Mouse (Mus musculus) neural tube, embryonic 11.5 days (tissue): Measurements from ENCODE around the gene Dnmt3a. TPM values are rescaled to one million over a fixed set of nuclear protein-coding genes. Genes with fewer than 3 reads are reported as not detected.
A peak's percentile ranks its signal among the peaks of the same experiment; 100 is the strongest.

ENCODE experiments used
- ATAC-seq: fragments of 200-750 bp; cut with Nextera tagmentation; 2 replicates; pipeline ENCODE4 v1.8.0; 2017; ENCODE audit warnings: moderate number of reproducible peaks, mild to moderate bottlenecking, moderate TSS enrichment, moderate library complexity; ENCODE audit not compliant: insufficient read depth, low FRiP score, low TSS enrichment
- DNase-seq: peaks from one replicate; pipeline ENCODE4 v3.0.0-alpha.2; 2015; ENCODE audit warnings: low spot score
- H3K27ac ChIP-seq: fragments of 300-500 bp; sonication (generic); 2 replicates; pipeline ENCODE4 v1.5.1; 2014; ENCODE audit warnings: low read depth, mild to moderate bottlenecking, low read length
- H3K27me3 ChIP-seq: fragments of 300-500 bp; sonication (generic); 2 replicates; pipeline ENCODE4 v1.6.1; 2014; ENCODE audit warnings: mild to moderate bottlenecking, low read length, mixed read lengths; ENCODE audit not compliant: control insufficient read depth, insufficient read depth
- H3K36me3 ChIP-seq: fragments of 300-500 bp; sonication (generic); 2 replicates; pipeline ENCODE4 v1.6.1; 2014; ENCODE audit warnings: mild to moderate bottlenecking, low read length, moderate library complexity, mixed read lengths; ENCODE audit not compliant: control insufficient read depth, insufficient read depth
- H3K4me1 ChIP-seq: fragments of 300-500 bp; sonication (generic); 2 replicates; pipeline ENCODE4 v1.6.1; 2014; ENCODE audit warnings: low read length, mixed read lengths; ENCODE audit not compliant: control insufficient read depth, insufficient read depth
- H3K4me2 ChIP-seq: fragments of 300-500 bp; sonication (generic); 2 replicates; pipeline ENCODE4 v1.6.1; 2014; ENCODE audit warnings: low read depth, mild to moderate bottlenecking, moderate library complexity
- H3K4me3 ChIP-seq: fragments of 300-500 bp; sonication (generic); 2 replicates; pipeline ENCODE4 v1.5.1; 2014; ENCODE audit warnings: low read depth, low read length
- H3K9ac ChIP-seq: fragments of 300-500 bp; sonication (generic); 2 replicates; pipeline ENCODE4 v1.6.1; 2014; ENCODE audit warnings: mild to moderate bottlenecking, low read length
- H3K9me3 ChIP-seq: fragments of 300-500 bp; sonication (generic); 2 replicates; pipeline ENCODE4 v1.6.1; 2016; ENCODE audit warnings: low read length; ENCODE audit not compliant: control insufficient read depth
- WGBS: fragments of 180-500 bp; shearing (Covaris S2); extraction: QIAGEN DNeasy Blood & Tissue Kit; methylation state at CpG from one replicate; pipeline ENCODE4 v1.1.7; 2014; 5-methylcytosine and 5-hydroxymethylcytosine counted together
- polyA plus RNA-seq: library from polyadenylated mRNA; unstranded; fragments of >200 nt; fragmentation: Nextera tagmentation; extraction: Ambion mirVana; gene quantifications from 2 replicates; pipeline ENCODE4 v1.2.1, GENCODE M21; 2014

Dnmt3a gene
- polyA plus RNA-seq, 1 experiment from 2014 or later, result 88.6 TPM

GRCm38 (mm10) chr12:3843918-3844317 lies 38.1 kb downstream of the Dnmt3a start:
- DNase-seq, result no peak
- no peak for ATAC-seq
- Histone ChIP-seq H3K4me2 (no peak overlapping the region), H3K9me3 (no peaks in the 10 kb centered on the region), H3K9ac (no peak overlapping the region), H3K4me1 (peaks cover 5% of the 10 kb centered on the region; the same call in 1 of the 2 replicates), H3K36me3 (no peaks in the 10 kb centered on the region), H3K27ac (no peak overlapping the region), H3K27me3 (no peaks in the 10 kb centered on the region), H3K4me3 (no peak overlapping the region)
- WGBS, result 29% methylated on average over 7 of the region's 7 CpGs

DNA sequence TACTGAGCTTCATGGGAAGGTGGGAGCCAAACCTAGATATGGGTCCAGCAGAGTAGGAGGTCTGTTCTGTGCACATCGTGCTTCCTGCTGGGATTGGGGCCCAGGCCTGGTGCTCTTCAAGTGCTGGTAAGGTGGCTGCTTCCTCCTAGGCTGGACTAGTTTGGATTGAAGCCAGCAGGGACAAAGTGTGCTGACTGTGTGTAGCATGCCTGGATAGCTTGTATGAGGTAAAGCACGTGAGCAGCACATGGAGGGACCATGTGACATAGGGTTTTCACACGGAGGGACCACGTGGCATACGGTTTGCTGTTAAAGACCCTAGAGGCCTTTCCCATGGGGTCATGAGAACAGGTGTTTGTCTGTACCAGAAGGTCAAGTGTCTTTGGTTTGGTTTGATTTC lies 38.5 kb downstream of the Dnmt3a start:
- ATAC-seq (no peak), DNase-seq (no peak)
- peaks cover 5% of the 10 kb centered on the region; the same call in 1 of the 2 replicates for H3K4me1 ChIP-seq
- H3K27ac ChIP-seq, result no peak overlapping the region
- no peaks in the 10 kb centered on the region for H3K27me3 ChIP-seq
- H3K36me3 ChIP-seq, result no peaks in the 10 kb centered on the region
- no peaks in the 10 kb centered on the region for H3K9me3 ChIP-seq
- no peak overlapping the region for H3K4me3 ChIP-seq
- 73% methylated on average over 5 of the region's 5 CpGs for WGBS
- H3K4me2 ChIP-seq, result no peak overlapping the region
- no peak overlapping the region for H3K9ac ChIP-seq

- Histone ChIP-seq H3K36me3 (no peaks in the 10 kb centered on the region), H3K9me3 (no peaks in the 10 kb centered on the region), H3K27ac (peak overlapping the region; percentile 63; the same call in 1 of the 2 replicates), H3K27me3 (no peaks in the 10 kb centered on the region), H3K4me3 (no peak overlapping the region), H3K4me2 (no peak overlapping the region), H3K4me1 (peaks cover 13% of the 10 kb centered on the region), H3K9ac (no peak overlapping the region)
- whole genome bisulfite sequencing, result 92% methylated on average over 13 of the region's 13 CpGs
- DNase-seq, result no peak
- ATAC-seq, result no peak
These were observed 43.7 kb downstream of the Dnmt3a start for GRCm38 (mm10) chr12:3849481-3849880.

DNA sequence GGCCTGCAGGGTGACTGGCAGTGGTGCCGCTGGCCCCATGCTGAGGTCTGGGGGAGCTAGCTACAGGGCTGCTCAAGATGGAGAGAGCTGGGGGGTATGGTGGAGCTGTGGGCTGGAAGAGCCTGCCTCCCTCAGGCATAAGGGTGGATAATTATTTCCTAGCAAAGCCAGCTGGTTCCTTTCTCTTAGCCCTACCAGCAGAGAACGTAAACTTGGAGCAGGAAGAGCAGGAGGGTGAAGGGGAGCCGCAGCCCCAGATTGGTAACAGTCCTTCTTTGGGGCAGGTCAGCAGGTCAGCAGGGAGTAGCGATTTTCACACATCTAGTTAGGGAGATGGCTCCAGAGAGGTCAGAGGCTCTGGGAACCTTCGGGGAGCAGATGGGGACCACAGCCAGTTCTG lies 44.4 kb downstream of the Dnmt3a start:
- Histone ChIP-seq H3K27me3 (no peaks in the 10 kb centered on the region), H3K9me3 (no peaks in the 10 kb centered on the region), H3K27ac (peak overlapping the region; percentile 63), H3K36me3 (no peaks in the 10 kb centered on the region), H3K4me1 (peaks cover 13% of the 10 kb centered on the region), H3K4me3 (no peak overlapping the region), H3K9ac (no peak overlapping the region), H3K4me2 (no peak overlapping the region)
- WGBS, result 13% methylated on average over 5 of the region's 5 CpGs
- ATAC-seq, result peak; percentile 58; the same call in 1 of the 2 replicates
- DNase-seq, result no peak

GRCm38 (mm10) chr12:3850731-3851130 lies 44.9 kb downstream of the Dnmt3a start:
- H3K27ac ChIP-seq, result no peak overlapping the region
- H3K27me3 ChIP-seq, result no peaks in the 10 kb centered on the region
- DNase-seq (no peak), ATAC-seq (0 out of 2 replicates have a peak, but pooled peaks have one; percentile 31)
- no peaks in the 10 kb centered on the region for H3K9me3 ChIP-seq
- peaks cover 13% of the 10 kb centered on the region for H3K4me1 ChIP-seq
- H3K4me3 ChIP-seq, result no peak overlapping the region
- no peaks in the 10 kb centered on the region for H3K36me3 ChIP-seq
- no peak overlapping the region for H3K4me2 ChIP-seq
- 12% methylated on average over 6 of the region's 6 CpGs for WGBS
- no peak overlapping the region for H3K9ac ChIP-seq

- Histone ChIP-seq H3K36me3 (no peaks in the 10 kb centered on the region), H3K9ac (no peak overlapping the region), H3K4me1 (peaks cover 17% of the 10 kb centered on the region), H3K27me3 (no peaks in the 10 kb centered on the region), H3K4me3 (no peak overlapping the region), H3K9me3 (no peaks in the 10 kb centered on the region), H3K27ac (no peak overlapping the region), H3K4me2 (no peak overlapping the region)
- ATAC-seq, result no peak
- 52% methylated on average over 4 of the region's 4 CpGs for WGBS
- DNase-seq, result no peak
These were observed 45.4 kb downstream of the Dnmt3a start for GRCm38 (mm10) chr12:3851179-3851578.

DNA sequence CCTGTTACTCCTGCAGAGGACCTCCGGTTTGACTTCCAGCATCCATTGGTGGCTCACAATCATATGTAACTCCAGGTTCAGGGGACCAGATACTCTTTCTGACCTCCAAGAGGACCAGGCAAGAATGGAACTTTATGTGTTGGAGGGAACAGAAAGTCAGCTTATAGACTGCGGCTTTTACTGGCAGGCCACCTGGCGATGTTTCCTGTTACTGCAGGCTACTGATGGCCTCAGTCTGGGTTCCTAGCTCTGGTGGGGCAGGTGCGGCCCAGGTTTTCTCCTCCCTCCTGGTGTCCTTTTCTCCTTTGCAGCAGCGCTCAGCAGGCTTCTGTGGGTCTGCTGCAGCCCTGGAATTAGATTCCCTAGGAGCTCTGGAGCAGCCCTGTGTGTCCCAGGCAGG lies 46.7 kb downstream of the Dnmt3a start:
- no peak overlapping the region for H3K9ac ChIP-seq
- WGBS, result 39% methylated on average over 5 of the region's 5 CpGs
- H3K36me3 ChIP-seq, result no peaks in the 10 kb centered on the region
- H3K9me3 ChIP-seq, result no peaks in the 10 kb centered on the region
- peaks cover 19% of the 10 kb centered on the region for H3K4me1 ChIP-seq
- H3K4me2 ChIP-seq, result no peak overlapping the region
- no peak overlapping the region for H3K27ac ChIP-seq
- H3K4me3 ChIP-seq, result no peak overlapping the region
- no peaks in the 10 kb centered on the region for H3K27me3 ChIP-seq
- no peak for DNase-seq
- no peak for ATAC-seq

GRCm38 (mm10) chr12:3854419-3854818 lies 48.6 kb downstream of the Dnmt3a start:
- H3K4me3 ChIP-seq, result no peak overlapping the region
- ATAC-seq (no peak), DNase-seq (no peak)
- 66% methylated on average over 4 of the region's 4 CpGs for WGBS
- H3K9me3 ChIP-seq, result no peaks in the 10 kb centered on the region
- H3K36me3 ChIP-seq, result no peaks in the 10 kb centered on the region
- H3K27ac ChIP-seq, result no peak overlapping the region
- H3K4me2 ChIP-seq, result no peak overlapping the region
- H3K4me1 ChIP-seq, result peaks cover 19% of the 10 kb centered on the region
- H3K27me3 ChIP-seq, result no peaks in the 10 kb centered on the region
- no peak overlapping the region for H3K9ac ChIP-seq

- ATAC-seq (no peak), DNase-seq (no peak)
- Histone ChIP-seq H3K4me1 (peaks cover 8% of the 10 kb centered on the region), H3K9me3 (no peaks in the 10 kb centered on the region), H3K27ac (0 out of 2 replicates have a peak overlapping the region, but pooled peaks have one; percentile 10), H3K36me3 (no peaks in the 10 kb centered on the region), H3K9ac (no peak overlapping the region), H3K4me2 (no peak overlapping the region), H3K4me3 (no peak overlapping the region), H3K27me3 (no peaks in the 10 kb centered on the region)
- 53% methylated on average over 7 of the region's 7 CpGs for WGBS
These were observed 50.1 kb downstream of the Dnmt3a start for GRCm38 (mm10) chr12:3855762-3856501.
